Mouse (Mus musculus): ENCODE data around the gene Arhgap10.

- TF ChIP-seq CTCF (IDR thresholded peaks at IDR 0.05; ENCODE audit: control insufficient read depth, insufficient read depth, insufficient replicate concordance, low read depth, low read length) (no peak), POLR2A (IDR thresholded peaks at IDR 0.05; ENCODE audit: control insufficient read depth, low read depth, low read length) (no peak)
These were observed 146.7 kb downstream of the Arhgap10 start for GRCm38 (mm10) chr8:77371006-77371405.
